Mouse (Mus musculus) forebrain, postnatal 0 days (tissue): Measurements from ENCODE around the gene Scel. TPM values are rescaled to one million over a fixed set of nuclear protein-coding genes. Genes with fewer than 3 reads are reported as not detected.

ENCODE experiments used
- ATAC-seq: fragments of 200-750 bp; cut with Nextera tagmentation; 2 replicates; pipeline ENCODE4 v1.8.0; 2017; ENCODE audit warnings: mild to moderate bottlenecking, moderate library complexity
- DNase-seq: peaks from one replicate; pipeline ENCODE4 v3.0.0-alpha.2; 2015
- H3K27ac ChIP-seq: fragments of 300-500 bp; sonication (generic); 2 replicates; pipeline ENCODE4 v1.5.1; 2014; ENCODE audit warnings: low read depth, mild to moderate bottlenecking, antibody characterized with exemption, low read length, moderate library complexity, mixed read lengths
- H3K27me3 ChIP-seq: fragments of 300-500 bp; sonication (generic); 2 replicates; pipeline ENCODE4 v1.6.1; 2014; ENCODE audit warnings: mild to moderate bottlenecking, low read length, mixed read lengths; ENCODE audit not compliant: insufficient read depth
- H3K36me3 ChIP-seq: fragments of 300-500 bp; sonication (generic); 2 replicates; pipeline ENCODE4 v1.6.1; 2014; ENCODE audit warnings: mild to moderate bottlenecking, moderate library complexity; ENCODE audit not compliant: insufficient read depth
- H3K4me1 ChIP-seq: fragments of 300-500 bp; sonication (generic); 2 replicates; pipeline ENCODE4 v1.6.1; 2014; ENCODE audit warnings: antibody characterized with exemption; ENCODE audit not compliant: insufficient read depth
- H3K4me2 ChIP-seq: fragments of 300-500 bp; sonication (generic); 2 replicates; pipeline ENCODE4 v1.6.1; 2014; ENCODE audit warnings: low read depth, mild to moderate bottlenecking, moderate library complexity
- H3K4me3 ChIP-seq: fragments of 300-500 bp; sonication (generic); 2 replicates; pipeline ENCODE4 v1.5.1; 2014; ENCODE audit warnings: low read depth, low read length, mixed read lengths
- H3K9ac ChIP-seq: fragments of 300-500 bp; sonication (generic); 2 replicates; pipeline ENCODE4 v1.6.1; 2014; ENCODE audit warnings: mild to moderate bottlenecking
- H3K9me3 ChIP-seq: fragments of 300-500 bp; sonication (generic); 2 replicates; pipeline ENCODE4 v1.6.1; 2016; ENCODE audit warnings: low read length
- CTCF ChIP-seq: sonication (generic); IDR thresholded peaks from 2 replicates; pipeline ENCODE4 v1.5.1; 2016; ENCODE audit warnings: antibody characterized with exemption, control low read depth, low read depth
- WGBS: fragments of 180-500 bp; shearing (Covaris S2); extraction: QIAGEN DNeasy Blood & Tissue Kit; methylation state at CpG from one replicate; pipeline ENCODE4 v1.1.7; 2014; 5-methylcytosine and 5-hydroxymethylcytosine counted together
- microRNA-seq, 2 experiments: library from miRNA; unstranded; fragments of <30 nt; microRNA quantifications; one replicate each; pipeline ENCODE4; 2016
- polyA plus RNA-seq: library from polyadenylated mRNA; unstranded; fragments of >200 nt; fragmentation: Nextera tagmentation; extraction: Ambion mirVana; gene quantifications from 2 replicates; pipeline ENCODE4 v1.2.1, GENCODE M21; 2015
- total RNA-seq: library from RNA; depleted of rRNA; stranded (reverse); fragments of >200 nt; gene quantifications from 2 replicates; pipeline ENCODE4 v1.2.3, GENCODE M21; 2014; rRNA removed

Scel gene
- total and polyA plus RNA-seq, 2 experiments from 2014 or later: 0.29 to 0.30 TPM

DNA sequence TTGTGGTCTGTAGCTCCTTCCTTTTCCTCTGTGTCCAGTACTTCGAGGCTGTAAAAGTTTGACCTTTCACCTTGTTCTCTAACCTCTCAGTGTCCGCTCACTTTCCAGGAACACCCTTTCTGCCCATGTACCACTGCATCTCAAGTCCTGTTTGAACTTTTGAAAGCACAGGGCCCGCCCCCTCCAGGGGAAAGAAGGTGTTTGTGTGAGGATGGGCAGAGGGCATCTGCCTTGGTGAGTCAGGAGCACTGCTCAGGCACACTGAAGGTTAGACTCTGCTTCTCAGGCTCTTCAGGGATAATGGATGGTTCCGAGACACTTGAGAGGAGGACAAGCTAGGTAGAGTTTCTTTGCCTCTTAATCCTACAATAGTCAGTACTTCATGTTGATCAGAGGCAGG, 144.7 kb downstream of the Scel start:
- Histone ChIP-seq H3K4me3 (no peak overlapping the region), H3K27me3 (no peaks in the 10 kb centered on the region), H3K36me3 (peaks cover 27% of the 10 kb centered on the region), H3K9me3 (no peaks in the 10 kb centered on the region), H3K4me1 (peaks cover 19% of the 10 kb centered on the region), H3K4me2 (no peak overlapping the region), H3K27ac (no peak overlapping the region), H3K9ac (no peak overlapping the region)
- 90% methylated on average over 4 of the region's 4 CpGs for WGBS
- no peak for TF ChIP-seq CTCF
- ATAC-seq: no peak
- no peak for DNase-seq

Small RNAs within 50 kb of the gene (microRNA-seq; reads per million reads assigned to microRNA genes)
- 0 reads per million in 2 experiments for gene Gm22877

Other genes starting within 250 kb of the Scel start
- 93.1 and 113 TPM in 2 replicates for gene Mycbp2, start 166.5 kb upstream of the Scel start, total RNA-seq
- gene Mycbp2, start 166.5 kb upstream of the Scel start, polyA plus RNA-seq: 35.2 and 49.3 TPM in 2 replicates
- gene Slain1, start 136.9 kb downstream of the Scel start, total RNA-seq: 100 and 104 TPM in 2 replicates
- gene Slain1, start 136.9 kb downstream of the Scel start, polyA plus RNA-seq: 42.6 and 44.2 TPM in 2 replicates